Mouse (Mus musculus): ENCODE results near the gene Senp6.

GRCm38 (mm10) chr9:80057690-80058089, 9.0 kb upstream of the Senp6 start:
- TF ChIP-seq CTCF (IDR thresholded peaks at IDR 0.05; ENCODE audit: control insufficient read depth, insufficient read depth, low read length), result no peak
- TF ChIP-seq POLR2A (IDR thresholded peaks at IDR 0.05; ENCODE audit: borderline replicate concordance, control insufficient read depth, low read depth, low read length), result no peak
